Mouse (Mus musculus): ENCODE data around the gene Cdr2.
A peak's percentile ranks its signal among the peaks of the same experiment; 100 is the strongest.

The Cdr2 gene

GRCm38 (mm10) chr7:120910172-120910571 lies 71.9 kb downstream of the Cdr2 start:
- DNase-seq (ENCODE audit: low read depth, low spot score) = peak; percentile 38
